Comparison of ENCODE assay signal across 7 mouse cellular contexts in genomic region chr12:32637400-32638100, GRCm38 (mm10).
DNase-seq lines count a peak whose midpoint lies in the region; ATAC-seq and TF ChIP-seq lines count a peak whose summit lies in the region.

No protein-coding gene starts in this region.

- WGBS in hindbrain, embryonic 16.5 days, result 1% methylated on average over 8 of the region's 8 CpGs

- H3K9me3 ChIP-seq in hindbrain, embryonic 16.5 days (ENCODE audit: control insufficient read depth, low read length), result no peaks in the 10 kb centered on the region

- ATAC-seq in hindbrain, embryonic 16.5 days, result peak; percentile 75

- TF ChIP-seq CTCF in left cerebral cortex, adult 2 months (IDR thresholded peaks at IDR 0.05), result peak; percentile 81
- peak; percentile 15; the same call in 1 of the 2 replicates for TF ChIP-seq CTCF in cortical plate, adult 2 months (IDR thresholded peaks at IDR 0.05; ENCODE audit: extremely low read depth, insufficient read depth, low read length)

- 0 out of 2 replicates have a peak overlapping the region, but pooled peaks have one; percentile 18 for H3K4me2 ChIP-seq in hindbrain, embryonic 16.5 days (ENCODE audit: low read length)

- H3K27ac ChIP-seq in left cerebral cortex, adult 2 months, result no peak overlapping the region
- H3K27ac ChIP-seq in cortical plate, adult 2 months (ENCODE audit: insufficient read depth, low read length), result no peak overlapping the region
- no peak overlapping the region for H3K27ac ChIP-seq in hindbrain, embryonic 16.5 days (ENCODE audit: low read depth, low read length)

- no peaks in the 10 kb centered on the region for H3K27me3 ChIP-seq in hindbrain, embryonic 16.5 days (replicated peaks; ENCODE audit: control insufficient read depth, insufficient read depth, low read length)

- no peak overlapping the region; the same call in 1 of the 2 replicates for H3K9ac ChIP-seq in hindbrain, embryonic 16.5 days (ENCODE audit: low read depth, low read length)

- H3K36me3 ChIP-seq in hindbrain, embryonic 16.5 days (ENCODE audit: control insufficient read depth, insufficient read depth, low read length), result no peaks in the 10 kb centered on the region

- TF ChIP-seq POLR2A in cortical plate, adult 2 months (IDR thresholded peaks at IDR 0.05; ENCODE audit: extremely low read depth, insufficient read depth, low read length), result no peak

- intact Hi-C loops in left cerebral cortex, adult 2 months (cut with DNase I), result loop anchor here (1.0 to 10.0 kb wide), 3 partner anchors 183 to 377 kb away; no protein-coding TSS in a partner anchor
- intact Hi-C loops in left cerebral cortex, postnatal 36 days (cut with DNase I), result loop anchor here (1.0 to 5.0 kb wide), 2 partner anchors 185 to 260 kb away; no protein-coding TSS in a partner anchor

- no peak overlapping the region for H3K4me3 ChIP-seq in left cerebral cortex, adult 2 months
- H3K4me3 ChIP-seq in cortical plate, adult 2 months (ENCODE audit: insufficient read depth, low read length), result no peak overlapping the region
- no peak overlapping the region for H3K4me3 ChIP-seq in hindbrain, embryonic 16.5 days (ENCODE audit: low read length)

- H3K4me1 ChIP-seq in cortical plate, adult 2 months (ENCODE audit: control insufficient read depth, insufficient read depth, low read length), result peaks cover 2% of the 10 kb centered on the region; the same call in 1 of the 2 replicates
- H3K4me1 ChIP-seq in hindbrain, embryonic 16.5 days (ENCODE audit: control insufficient read depth, insufficient read depth, low read depth, low read length), result no peaks in the 10 kb centered on the region; the same call in 1 of the 2 replicates

- DNase-seq in left cerebral cortex, adult 2 months (ENCODE audit: extremely low spot score in 1 of 2, low spot score in 2 of 2), result peak in 1 of 2 experiments; percentile 10
- no peak for DNase-seq in left cerebral cortex, postnatal 36 days (ENCODE audit: low spot score in 2 of 2)
- DNase-seq in Muller cell, postnatal 12 days (ENCODE audit: inconsistent ontology term), result peak; percentile 72
- peak; percentile 82 for DNase-seq in mesoderm, embryonic 11.5 days (ENCODE audit: low read depth, low spot score)
- DNase-seq in thymus, postnatal 4 days, result peak; percentile 9

Comparison
In these comparisons a context has a peak if more than half of its experiments do, and no peak if none do; other contexts are left out.
1. DNase-seq: peak in Muller cell, postnatal 12 days (single experiment), mesoderm, embryonic 11.5 days (single experiment) and thymus, postnatal 4 days (single experiment); none in left cerebral cortex, postnatal 36 days (0 of 2).